Mouse (Mus musculus) ES-Bruce4 (cell line): Measurements from ENCODE around the gene Dgkh. TPM values are rescaled to one million over a fixed set of nuclear protein-coding genes. Genes with fewer than 3 reads are reported as not detected.

Source experiments
- H3K27ac ChIP-seq: 2 replicates; pipeline ENCODE4 v1.5.1; 2012; ENCODE audit warnings: low read length, inconsistent platforms; ENCODE audit not compliant: insufficient read depth
- H3K27me3 ChIP-seq: 2 replicates; pipeline ENCODE4 v1.6.1; 2012; ENCODE audit warnings: mild to moderate bottlenecking, low read length, inconsistent platforms; ENCODE audit not compliant: control insufficient read depth, poor library complexity, insufficient read depth, severe bottlenecking
- H3K36me3 ChIP-seq: 2 replicates; pipeline ENCODE4 v1.6.1; 2012; ENCODE audit warnings: inconsistent platforms, mild to moderate bottlenecking, low read length, moderate library complexity; ENCODE audit not compliant: control insufficient read depth, poor library complexity, insufficient read depth, severe bottlenecking
- H3K4me1 ChIP-seq: one replicate; pipeline ENCODE4 v1.8.1; 2011; ENCODE audit warnings: low read length; ENCODE audit not compliant: control insufficient read depth, insufficient read depth
- H3K4me3 ChIP-seq: 2 replicates; pipeline ENCODE4 v1.5.1; 2011; ENCODE audit warnings: low read depth, mild to moderate bottlenecking, low read length
- H3K9ac ChIP-seq: 2 replicates; pipeline ENCODE4 v1.6.1; 2012; ENCODE audit warnings: low read depth, mild to moderate bottlenecking, inconsistent platforms; ENCODE audit not compliant: poor library complexity, severe bottlenecking
- H3K9me3 ChIP-seq: replicated peaks from 2 replicates; pipeline ENCODE4 v1.6.1; 2012; ENCODE audit warnings: mild to moderate bottlenecking, low read length, inconsistent platforms; ENCODE audit not compliant: control insufficient read depth, poor library complexity, insufficient read depth, severe bottlenecking
- CTCF ChIP-seq: IDR thresholded peaks from one replicate; pipeline ENCODE4 v1.8.1; 2011; ENCODE audit warnings: low read depth, low read length
- EP300 ChIP-seq: IDR thresholded peaks from 2 replicates; pipeline ENCODE4 v1.6.1; 2011; ENCODE audit warnings: low read depth, low read length; ENCODE audit not compliant: insufficient read depth
- POLR2A ChIP-seq: IDR thresholded peaks from one replicate; pipeline ENCODE4 v1.8.1; 2011; ENCODE audit warnings: low read length; ENCODE audit not compliant: insufficient read depth
- polyA plus RNA-seq: library from polyadenylated mRNA; stranded (reverse); fragments of >200 nt; gene quantifications from 2 replicates; pipeline ENCODE4 v1.2.4, GENCODE M21; 2011; ENCODE audit warnings: low read depth; ENCODE audit not compliant: missing spikeins, insufficient read depth, insufficient read length

The Dgkh gene
- polyA plus RNA-seq, 1 experiment: 11.7 TPM

DNA sequence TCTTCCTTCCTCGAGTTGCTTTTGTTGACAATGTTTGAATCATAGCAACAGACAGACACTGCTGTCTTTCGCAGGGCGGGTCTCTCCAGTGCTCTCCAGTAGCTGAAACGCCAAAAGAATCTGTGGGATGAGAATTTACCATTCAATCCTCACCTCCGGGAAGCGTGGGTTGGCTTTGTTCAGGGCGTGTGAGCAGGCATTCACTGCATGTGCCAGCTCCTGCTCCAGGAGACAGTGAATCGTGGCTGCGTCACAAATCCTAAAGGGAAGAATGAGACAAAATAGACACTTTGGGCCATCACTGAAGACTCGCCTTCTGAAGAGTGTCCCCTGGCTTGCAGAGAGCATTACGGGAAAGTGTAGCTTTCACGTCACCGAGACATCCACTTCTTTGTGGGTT is 148.4 kb downstream of the Dgkh start:
- Histone ChIP-seq H3K9me3 (no peaks in the 10 kb centered on the region), H3K4me1 (no peaks in the 10 kb centered on the region), H3K27me3 (no peaks in the 10 kb centered on the region), H3K9ac (no peak overlapping the region), H3K36me3 (0 out of 2 replicates have a peak, but pooled peaks cover 7% of the 10 kb centered on the region), H3K4me3 (no peak overlapping the region), H3K27ac (no peak overlapping the region)
- TF ChIP-seq CTCF: no peak
- no peak for TF ChIP-seq POLR2A
- no peak for TF ChIP-seq EP300

DNA sequence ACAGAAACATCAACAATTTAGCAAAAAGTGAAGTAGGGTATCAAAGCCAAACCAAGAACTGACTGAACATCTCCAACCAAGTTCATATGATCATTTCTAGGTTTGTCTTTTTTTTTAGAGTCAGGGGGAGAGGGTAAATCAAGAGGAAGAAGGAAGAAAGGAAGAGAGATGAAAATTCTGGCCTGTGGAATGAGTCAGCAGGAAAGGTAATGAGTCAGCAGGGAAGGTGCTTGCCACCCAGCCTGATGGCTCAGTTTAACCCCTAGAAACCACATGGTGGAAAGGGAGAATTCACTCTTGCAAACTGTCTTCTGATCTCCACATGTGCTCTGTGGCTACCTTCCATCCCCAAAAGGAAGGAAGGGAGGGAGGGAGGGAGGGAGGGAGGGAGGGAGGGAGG is 149.4 kb downstream of the Dgkh start:
- TF ChIP-seq POLR2A: no peak
- TF ChIP-seq EP300: no peak
- TF ChIP-seq CTCF: no peak

DNA sequence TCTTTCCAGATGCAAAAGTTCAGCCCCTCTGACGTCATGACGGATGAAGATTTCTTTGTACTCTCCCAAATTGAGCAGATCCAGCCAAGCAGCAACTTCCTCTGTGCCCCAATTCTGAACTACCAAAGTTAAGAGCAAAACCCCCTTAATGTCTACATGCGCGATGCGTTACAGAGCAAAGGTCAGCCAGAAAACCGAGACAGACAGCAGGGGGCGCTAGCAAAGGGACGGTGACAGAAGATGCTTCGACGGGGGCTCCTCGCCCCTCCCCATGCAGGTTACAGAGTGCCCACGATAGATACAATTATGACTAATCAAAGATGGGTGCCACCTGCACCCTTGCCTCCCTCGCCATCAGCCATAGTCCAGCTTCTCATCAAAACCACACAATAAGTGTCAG is 156.7 kb downstream of the Dgkh start:
- Histone ChIP-seq H3K27me3 (no peaks in the 10 kb centered on the region), H3K4me3 (no peak overlapping the region)
- TF ChIP-seq POLR2A (no peak), CTCF (peak; percentile 77)

More for the DNA sequence above, 149.4 kb downstream of the Dgkh start:
- Histone ChIP-seq H3K9ac (no peak overlapping the region), H3K9me3 (no peaks in the 10 kb centered on the region), H3K27ac (no peak overlapping the region), H3K27me3 (no peaks in the 10 kb centered on the region), H3K36me3 (0 out of 2 replicates have a peak, but pooled peaks cover 7% of the 10 kb centered on the region), H3K4me3 (no peak overlapping the region), H3K4me1 (no peaks in the 10 kb centered on the region)

DNA sequence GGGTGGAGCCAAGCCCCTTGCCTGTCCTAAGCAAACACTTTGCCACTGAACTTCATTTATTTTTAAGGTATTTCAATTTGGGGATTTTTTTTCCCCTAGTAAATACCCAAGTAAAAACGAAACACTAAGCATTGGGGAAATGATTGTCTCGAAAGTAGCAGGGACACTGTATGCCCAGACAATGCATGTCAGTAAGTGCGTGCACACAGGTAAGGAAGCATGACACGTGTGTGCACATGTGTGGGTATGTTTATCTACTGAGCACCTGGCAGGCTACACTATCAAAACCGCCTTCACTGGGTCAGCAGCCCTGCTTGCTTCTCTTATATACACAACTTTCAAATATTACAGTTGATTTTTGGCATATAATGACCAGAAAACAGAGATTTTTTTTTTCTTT is 164.2 kb downstream of the Dgkh start:
- H3K9me3 ChIP-seq: no peaks in the 10 kb centered on the region
- TF ChIP-seq CTCF (no peak), EP300 (no peak), POLR2A (no peak)
- no peak overlapping the region for H3K27ac ChIP-seq
- H3K4me1 ChIP-seq: no peaks in the 10 kb centered on the region
- no peak overlapping the region for H3K4me3 ChIP-seq
- 0 out of 2 replicates have a peak, but pooled peaks cover 3% of the 10 kb centered on the region for H3K36me3 ChIP-seq
- H3K9ac ChIP-seq: no peak overlapping the region
- H3K27me3 ChIP-seq: no peaks in the 10 kb centered on the region

More for the DNA sequence above, 156.7 kb downstream of the Dgkh start:
- H3K36me3 ChIP-seq: no peaks in the 10 kb centered on the region
- no peak overlapping the region for H3K9ac ChIP-seq
- no peaks in the 10 kb centered on the region for H3K4me1 ChIP-seq
- H3K27ac ChIP-seq: no peak overlapping the region
- H3K9me3 ChIP-seq: no peaks in the 10 kb centered on the region

- no peak overlapping the region for H3K4me3 ChIP-seq
- TF ChIP-seq POLR2A (no peak), CTCF (no peak), EP300 (no peak)
- no peaks in the 10 kb centered on the region for H3K27me3 ChIP-seq
- no peak overlapping the region for H3K27ac ChIP-seq
- no peaks in the 10 kb centered on the region for H3K9me3 ChIP-seq
- no peaks in the 10 kb centered on the region for H3K4me1 ChIP-seq
- no peak overlapping the region for H3K9ac ChIP-seq
- H3K36me3 ChIP-seq: 0 out of 2 replicates have a peak, but pooled peaks cover 3% of the 10 kb centered on the region
Measured at GRCm38 (mm10) chr14:78566431-78566830, 166.1 kb downstream of the Dgkh start.

DNA sequence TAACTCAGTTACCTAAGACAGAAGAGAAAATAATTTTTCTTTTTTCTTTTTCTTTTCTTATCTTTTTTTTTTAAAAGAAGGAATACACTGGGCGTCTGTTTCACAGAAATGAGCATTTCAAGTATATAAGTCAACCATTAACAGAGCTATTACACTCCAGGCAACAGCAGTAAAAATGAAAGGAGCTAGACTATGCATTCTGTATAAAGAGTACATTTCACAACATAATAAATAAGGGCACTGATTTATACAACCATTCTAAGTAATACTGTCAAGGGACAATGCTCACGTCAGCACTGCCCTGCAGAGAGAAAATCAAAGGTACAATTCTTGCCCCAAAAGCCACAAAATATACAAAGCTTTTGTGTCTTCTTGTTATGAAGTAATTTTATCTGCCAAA is 168.3 kb downstream of the Dgkh start:
- Histone ChIP-seq H3K9ac (no peak overlapping the region), H3K9me3 (no peaks in the 10 kb centered on the region), H3K27ac (no peak overlapping the region), H3K36me3 (no peaks in the 10 kb centered on the region), H3K27me3 (no peaks in the 10 kb centered on the region), H3K4me3 (no peak overlapping the region), H3K4me1 (no peaks in the 10 kb centered on the region)
- TF ChIP-seq CTCF: no peak
- TF ChIP-seq POLR2A: no peak
- TF ChIP-seq EP300: no peak
